Mouse (Mus musculus) ES-Bruce4 (cell line): ENCODE measurements around the gene Large1. TPM values are rescaled to one million over a fixed set of nuclear protein-coding genes. Genes with fewer than 3 reads are reported as not detected.

Experiments
- H3K27ac ChIP-seq: 2 replicates; pipeline ENCODE4 v1.5.1; 2012; ENCODE audit warnings: low read length, inconsistent platforms; ENCODE audit not compliant: insufficient read depth
- H3K27me3 ChIP-seq: 2 replicates; pipeline ENCODE4 v1.6.1; 2012; ENCODE audit warnings: mild to moderate bottlenecking, low read length, inconsistent platforms; ENCODE audit not compliant: control insufficient read depth, poor library complexity, insufficient read depth, severe bottlenecking
- H3K36me3 ChIP-seq: 2 replicates; pipeline ENCODE4 v1.6.1; 2012; ENCODE audit warnings: inconsistent platforms, mild to moderate bottlenecking, low read length, moderate library complexity; ENCODE audit not compliant: control insufficient read depth, poor library complexity, insufficient read depth, severe bottlenecking
- H3K4me1 ChIP-seq: one replicate; pipeline ENCODE4 v1.8.1; 2011; ENCODE audit warnings: low read length; ENCODE audit not compliant: control insufficient read depth, insufficient read depth
- H3K4me3 ChIP-seq: 2 replicates; pipeline ENCODE4 v1.5.1; 2011; ENCODE audit warnings: low read depth, mild to moderate bottlenecking, low read length
- H3K9ac ChIP-seq: 2 replicates; pipeline ENCODE4 v1.6.1; 2012; ENCODE audit warnings: low read depth, mild to moderate bottlenecking, inconsistent platforms; ENCODE audit not compliant: poor library complexity, severe bottlenecking
- H3K9me3 ChIP-seq: replicated peaks from 2 replicates; pipeline ENCODE4 v1.6.1; 2012; ENCODE audit warnings: mild to moderate bottlenecking, low read length, inconsistent platforms; ENCODE audit not compliant: control insufficient read depth, poor library complexity, insufficient read depth, severe bottlenecking
- CTCF ChIP-seq: IDR thresholded peaks from one replicate; pipeline ENCODE4 v1.8.1; 2011; ENCODE audit warnings: low read depth, low read length
- EP300 ChIP-seq: IDR thresholded peaks from 2 replicates; pipeline ENCODE4 v1.6.1; 2011; ENCODE audit warnings: low read depth, low read length; ENCODE audit not compliant: insufficient read depth
- POLR2A ChIP-seq: IDR thresholded peaks from one replicate; pipeline ENCODE4 v1.8.1; 2011; ENCODE audit warnings: low read length; ENCODE audit not compliant: insufficient read depth
- polyA plus RNA-seq: library from polyadenylated mRNA; stranded (reverse); fragments of >200 nt; gene quantifications from 2 replicates; pipeline ENCODE4 v1.2.4, GENCODE M21; 2011; ENCODE audit warnings: low read depth; ENCODE audit not compliant: missing spikeins, insufficient read depth, insufficient read length

Gene Large1
- polyA plus RNA-seq, 1 experiment, result 20.2 TPM

DNA sequence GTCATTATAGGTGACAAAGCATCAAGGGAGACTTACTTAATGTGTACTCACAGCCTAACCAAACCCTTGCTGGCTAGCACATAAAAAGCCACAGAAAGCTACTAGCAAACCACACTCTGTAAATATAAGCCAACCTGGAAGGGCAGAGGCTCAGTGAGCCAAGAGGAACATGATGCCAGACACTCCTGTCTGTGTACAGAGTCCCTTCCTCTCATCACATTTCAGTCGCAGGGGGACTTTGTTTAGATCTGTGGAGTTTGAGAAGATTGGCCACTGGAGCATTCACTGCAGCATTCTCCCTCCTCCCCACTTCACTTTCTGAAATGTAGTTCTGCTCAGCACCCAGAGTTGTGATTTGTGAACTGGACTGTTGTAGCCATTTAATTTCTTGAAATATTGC is 291.9 kb downstream of the Large1 start:
- H3K4me3 ChIP-seq, result no peak overlapping the region
- no peak overlapping the region for H3K27ac ChIP-seq
- no peaks in the 10 kb centered on the region for H3K36me3 ChIP-seq
- H3K4me1 ChIP-seq, result no peaks in the 10 kb centered on the region
- H3K9ac ChIP-seq, result no peak overlapping the region
- no peaks in the 10 kb centered on the region for H3K27me3 ChIP-seq
- TF ChIP-seq POLR2A, result no peak
- no peak for TF ChIP-seq EP300
- no peak for TF ChIP-seq CTCF
- no peaks in the 10 kb centered on the region for H3K9me3 ChIP-seq

DNA sequence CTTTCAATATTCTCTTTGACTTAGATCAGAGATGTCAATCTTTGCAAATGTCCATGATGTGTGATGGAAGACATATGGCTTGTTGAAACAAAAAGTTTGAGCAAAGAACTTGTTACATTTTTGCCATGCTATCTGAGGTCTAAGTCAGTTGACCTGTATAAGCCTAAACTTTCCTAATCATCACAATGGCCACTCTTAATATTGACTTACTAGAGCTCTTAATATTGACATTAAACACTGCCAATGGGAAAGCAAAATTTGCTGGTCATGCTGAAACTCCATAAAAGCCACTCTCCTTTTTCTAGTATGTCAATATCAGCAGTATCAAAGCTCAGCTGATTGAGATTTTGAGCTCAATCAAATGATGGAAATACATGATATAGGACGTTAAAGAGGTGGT is 298.6 kb downstream of the Large1 start:
- Histone ChIP-seq H3K9me3 (no peaks in the 10 kb centered on the region), H3K27me3 (no peaks in the 10 kb centered on the region), H3K4me1 (no peaks in the 10 kb centered on the region), H3K4me3 (no peak overlapping the region), H3K36me3 (no peaks in the 10 kb centered on the region), H3K27ac (no peak overlapping the region), H3K9ac (no peak overlapping the region)
- TF ChIP-seq POLR2A (no peak), CTCF (no peak), EP300 (no peak)

- H3K4me3 ChIP-seq, result no peak overlapping the region
- no peaks in the 10 kb centered on the region for H3K4me1 ChIP-seq
- TF ChIP-seq CTCF (no peak), POLR2A (no peak), EP300 (no peak)
- no peak overlapping the region for H3K27ac ChIP-seq
- no peaks in the 10 kb centered on the region for H3K36me3 ChIP-seq
- no peaks in the 10 kb centered on the region for H3K27me3 ChIP-seq
- H3K9me3 ChIP-seq, result no peaks in the 10 kb centered on the region
- H3K9ac ChIP-seq, result no peak overlapping the region
These were observed 299.5 kb downstream of the Large1 start for GRCm38 (mm10) chr8:73053878-73054277.

DNA sequence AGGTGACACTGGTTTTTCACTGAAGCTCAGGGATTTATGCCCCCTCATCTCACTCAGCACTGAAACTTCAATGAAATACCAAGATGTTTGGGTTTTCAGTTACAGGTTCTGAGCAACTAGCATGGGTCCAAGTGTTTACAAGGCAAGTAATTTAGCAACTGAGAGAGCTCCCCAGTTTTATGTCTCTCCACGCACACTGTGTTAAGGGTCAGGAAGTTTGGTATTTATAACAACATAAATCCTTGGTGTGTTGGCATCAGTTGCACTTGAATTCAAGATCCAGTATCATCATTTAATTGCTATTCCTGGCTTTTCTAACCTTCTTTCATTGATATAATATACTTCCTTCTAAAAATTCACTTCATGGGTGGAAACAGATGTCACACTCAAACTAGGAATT is 300.9 kb downstream of the Large1 start:
- H3K4me3 ChIP-seq, result no peak overlapping the region
- no peaks in the 10 kb centered on the region for H3K4me1 ChIP-seq
- no peak overlapping the region for H3K27ac ChIP-seq
- no peak overlapping the region for H3K9ac ChIP-seq
- no peaks in the 10 kb centered on the region for H3K9me3 ChIP-seq
- no peaks in the 10 kb centered on the region for H3K36me3 ChIP-seq
- no peaks in the 10 kb centered on the region for H3K27me3 ChIP-seq
- TF ChIP-seq EP300 (no peak), POLR2A (no peak), CTCF (no peak)

DNA sequence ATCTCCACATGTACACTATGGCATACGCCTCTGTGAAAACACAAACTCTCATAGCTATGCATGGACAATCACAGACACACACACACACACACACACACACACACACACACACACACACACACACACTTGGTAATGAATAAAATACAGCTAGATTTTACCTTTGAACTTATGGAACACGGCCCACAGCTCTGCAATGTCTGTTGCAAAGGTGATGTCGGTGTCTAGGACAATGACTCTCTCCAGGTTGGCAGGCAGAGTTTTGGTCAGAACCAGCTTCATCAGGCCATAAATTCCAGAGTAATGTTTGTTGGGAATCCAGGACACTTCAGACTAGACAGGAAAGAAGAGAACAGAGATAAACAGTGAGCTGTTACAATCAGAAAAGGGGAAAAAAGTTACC is 305.2 kb downstream of the Large1 start:
- Histone ChIP-seq H3K4me1 (no peaks in the 10 kb centered on the region), H3K4me3 (no peak overlapping the region), H3K27ac (no peak overlapping the region), H3K9ac (no peak overlapping the region), H3K27me3 (no peaks in the 10 kb centered on the region), H3K9me3 (no peaks in the 10 kb centered on the region), H3K36me3 (no peaks in the 10 kb centered on the region)
- no peak for TF ChIP-seq EP300
- TF ChIP-seq POLR2A, result no peak
- TF ChIP-seq CTCF, result no peak

DNA sequence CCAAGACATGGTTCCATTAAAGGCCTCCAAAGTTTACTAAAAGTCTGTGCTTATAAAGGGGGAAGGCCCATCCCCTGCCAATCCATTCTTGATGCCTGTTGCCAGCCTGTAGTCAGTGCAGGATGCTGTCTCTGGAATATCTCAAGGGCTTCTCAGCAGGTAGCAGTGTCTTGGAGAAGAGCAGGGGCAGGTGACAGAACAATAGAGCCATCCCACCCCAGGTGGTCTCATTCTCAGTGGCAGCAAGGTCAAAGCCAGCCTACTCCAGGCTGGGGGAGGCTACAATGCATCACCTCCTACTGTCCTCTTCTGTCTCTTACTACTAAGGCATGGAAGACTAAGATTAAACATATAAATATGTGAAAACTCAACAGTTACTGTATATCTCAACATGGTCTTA is 323.6 kb downstream of the Large1 start:
- H3K4me3 ChIP-seq, result no peak overlapping the region
- H3K36me3 ChIP-seq, result no peaks in the 10 kb centered on the region
- H3K9me3 ChIP-seq, result no peaks in the 10 kb centered on the region
- no peak overlapping the region for H3K27ac ChIP-seq
- H3K27me3 ChIP-seq, result no peaks in the 10 kb centered on the region
- no peak overlapping the region for H3K9ac ChIP-seq
- TF ChIP-seq CTCF (no peak), POLR2A (no peak), EP300 (no peak)
- H3K4me1 ChIP-seq, result no peaks in the 10 kb centered on the region
